Mouse (Mus musculus) pancreas, adult 10 weeks (tissue): ENCODE data around the gene Rapgef4. TPM values are rescaled to one million over a fixed set of nuclear protein-coding genes. Genes with fewer than 3 reads are reported as not detected.

Source experiments
- polyA plus RNA-seq: library from polyadenylated mRNA; stranded (reverse); fragments of 350-450 nt; fragmentation: Illumina TruSeq; extraction: RNeasy Lipid Tissue Mini Kit (QIAGEN cat#74804); gene quantifications from one replicate; pipeline ENCODE4 v1.2.3, GENCODE M21; 2015; ENCODE audit warnings: low read depth, low replicate concordance; ENCODE audit not compliant: insufficient read depth

Rapgef4 gene
- 11.9 TPM for polyA plus RNA-seq

DNA sequence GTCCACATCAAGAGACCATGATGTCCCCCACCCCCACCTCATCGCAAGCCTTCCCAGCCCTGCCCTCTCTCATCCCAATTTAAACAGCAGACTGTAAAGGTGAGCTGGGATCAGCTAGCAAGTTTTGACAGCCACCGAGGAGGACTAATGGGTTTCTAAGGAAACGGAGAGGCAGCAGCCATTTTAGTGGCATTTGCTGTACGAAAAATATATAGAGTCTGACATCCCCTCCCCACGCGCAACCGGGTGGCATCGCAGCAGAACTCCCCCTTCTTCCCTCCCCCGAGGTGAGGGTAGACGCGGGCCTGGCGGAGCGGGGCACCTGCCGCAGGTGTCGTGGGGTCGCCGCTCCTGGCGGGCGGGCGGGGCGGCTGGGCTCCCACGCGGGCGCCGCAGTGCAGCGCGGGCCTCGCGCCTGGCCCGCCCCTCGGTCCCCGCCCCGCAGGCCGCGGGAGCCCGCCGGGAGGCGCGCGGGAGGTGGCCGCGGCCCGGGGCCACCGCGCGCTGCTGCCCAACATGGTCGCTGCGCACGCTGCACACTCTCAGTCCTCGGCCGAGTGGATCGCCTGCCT, at the start of gene Rapgef4:
Gene Rapgef4 (plus strand): TSS at position 470 of the 572 bp plus-strand sequence.

DNA sequence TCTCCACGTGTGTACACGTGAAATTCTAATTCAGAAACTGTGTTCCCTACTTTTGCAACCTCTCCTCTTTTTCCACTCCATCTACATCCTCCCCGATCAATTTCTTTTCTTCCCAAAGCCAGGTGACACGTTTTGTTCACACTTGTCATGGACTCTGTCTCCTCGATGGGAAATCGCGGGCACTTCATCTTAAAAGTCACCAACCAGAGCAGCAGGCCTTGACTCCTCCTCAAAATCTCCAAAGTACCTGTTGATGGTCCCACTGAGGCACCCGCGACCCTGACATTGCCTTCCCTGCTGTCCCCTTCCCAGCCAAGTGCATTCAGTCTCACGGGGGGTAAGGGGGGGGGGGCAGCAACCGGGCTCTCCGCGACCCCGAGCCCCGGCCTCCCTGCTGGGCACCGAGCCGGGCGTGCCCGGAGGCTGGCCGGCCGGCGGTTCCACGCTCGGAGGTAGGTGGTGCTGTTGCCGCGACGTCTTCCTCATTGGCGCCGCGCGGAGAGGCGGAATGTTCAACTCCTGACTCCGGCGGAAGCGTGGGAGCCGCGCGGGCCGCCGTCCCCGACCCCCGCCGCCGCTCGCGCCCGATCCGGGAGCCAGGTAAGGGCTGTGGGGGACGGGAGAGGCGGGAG, 304.3 kb downstream of the Rapgef4 start, which contains the start of gene Map3k20:
Gene Map3k20 (plus strand): TSS at position 382 of the 632 bp plus-strand sequence.

Other genes with a start within 250 kb of the Rapgef4 start
- gene Itga6, start 235.6 kb upstream of the Rapgef4 start, polyA plus RNA-seq: 32.4 TPM
- 5.4 TPM for gene Pdk1, start 108.0 kb upstream of the Rapgef4 start, polyA plus RNA-seq